Mouse (Mus musculus): Measurements from ENCODE around the gene Zfand6. TPM values are rescaled to one million over a fixed set of nuclear protein-coding genes. Genes with fewer than 3 reads are reported as not detected.

Gene Zfand6
- polyA plus RNA-seq, 1 experiment from 2014 or later, result 185 TPM

- Histone ChIP-seq H3K9me3 (replicated peaks) (no peaks in the 10 kb centered on the region), H3K27ac (no peak overlapping the region), H3K36me3 (no peaks in the 10 kb centered on the region), H3K4me1 (peaks cover 11% of the 10 kb centered on the region), H3K4me3 (no peak overlapping the region), H3K27me3 (ENCODE audit: low read depth, poor library complexity, severe bottlenecking) (no peaks in the 10 kb centered on the region)
- 83% methylated on average over 1 of the region's 1 CpGs for WGBS
- no peak for DNase-seq (ENCODE audit: low spot score)
These were observed 8.2 kb downstream of the Zfand6 start for GRCm38 (mm10) chr7:84681558-84681957.

- DNase-seq (ENCODE audit: low spot score), result no peak
- Histone ChIP-seq H3K27me3 (ENCODE audit: low read depth, poor library complexity, severe bottlenecking) (no peaks in the 10 kb centered on the region), H3K36me3 (no peaks in the 10 kb centered on the region), H3K4me1 (peaks cover 11% of the 10 kb centered on the region), H3K9me3 (replicated peaks) (no peaks in the 10 kb centered on the region), H3K27ac (no peak overlapping the region), H3K4me3 (no peak overlapping the region)
These were observed 8.8 kb downstream of the Zfand6 start for GRCm38 (mm10) chr7:84680931-84681330.

- Histone ChIP-seq H3K4me3 (peak overlapping the region; percentile 54), H3K9me3 (replicated peaks) (no peaks in the 10 kb centered on the region), H3K36me3 (no peaks in the 10 kb centered on the region), H3K4me1 (peaks cover 11% of the 10 kb centered on the region), H3K27ac (peak overlapping the region; percentile 78), H3K27me3 (ENCODE audit: low read depth, poor library complexity, severe bottlenecking) (no peaks in the 10 kb centered on the region)
- 50% methylated on average over 2 of the region's 2 CpGs for WGBS
- DNase-seq (ENCODE audit: low spot score), result no peak
These were observed 9.7 kb downstream of the Zfand6 start for GRCm38 (mm10) chr7:84680092-84680491.

GRCm38 (mm10) chr7:84679264-84679663, 10.5 kb downstream of the Zfand6 start:
- peak overlapping the region; percentile 78 for H3K27ac ChIP-seq
- peaks cover 11% of the 10 kb centered on the region for H3K4me1 ChIP-seq
- H3K4me3 ChIP-seq, result peak overlapping the region; percentile 54

GRCm38 (mm10) chr7:84673103-84673502, 16.7 kb downstream of the Zfand6 start:
- no peak overlapping the region for H3K4me3 ChIP-seq
- DNase-seq (ENCODE audit: low spot score), result no peak
- H3K9me3 ChIP-seq (replicated peaks), result no peaks in the 10 kb centered on the region
- H3K36me3 ChIP-seq, result no peaks in the 10 kb centered on the region
- H3K27ac ChIP-seq, result no peak overlapping the region
- H3K27me3 ChIP-seq (ENCODE audit: low read depth, poor library complexity, severe bottlenecking), result no peaks in the 10 kb centered on the region
- WGBS, result 83% methylated on average over 1 of the region's 1 CpGs
- peaks cover 9% of the 10 kb centered on the region; the same call in 1 of the 2 replicates for H3K4me1 ChIP-seq

More at GRCm38 (mm10) chr7:84679264-84679663, 10.5 kb downstream of the Zfand6 start:
- Histone ChIP-seq H3K27me3 (ENCODE audit: low read depth, poor library complexity, severe bottlenecking) (no peaks in the 10 kb centered on the region), H3K9me3 (replicated peaks) (no peaks in the 10 kb centered on the region), H3K36me3 (no peaks in the 10 kb centered on the region)
- 2% methylated on average over 4 of the region's 4 CpGs for WGBS
- DNase-seq (ENCODE audit: low spot score), result peak; percentile 39

GRCm38 (mm10) chr7:84669554-84670152, 20.1 kb downstream of the Zfand6 start:
- no peaks in the 10 kb centered on the region for H3K9me3 ChIP-seq (replicated peaks)
- H3K4me1 ChIP-seq, result peaks cover 8% of the 10 kb centered on the region; the same call in 1 of the 2 replicates
- H3K27ac ChIP-seq, result no peak overlapping the region
- no peak for DNase-seq (ENCODE audit: low spot score)
- H3K36me3 ChIP-seq, result no peaks in the 10 kb centered on the region
- no peak overlapping the region for H3K4me3 ChIP-seq
- H3K27me3 ChIP-seq (ENCODE audit: low read depth, poor library complexity, severe bottlenecking), result no peaks in the 10 kb centered on the region
- WGBS, result 67% methylated on average over 1 of the region's 1 CpGs

- no peak overlapping the region for H3K27ac ChIP-seq
- 91% methylated on average over 5 of the region's 5 CpGs for WGBS
- no peaks in the 10 kb centered on the region for H3K36me3 ChIP-seq
- no peak overlapping the region for H3K4me3 ChIP-seq
- no peaks in the 10 kb centered on the region for H3K27me3 ChIP-seq (ENCODE audit: low read depth, poor library complexity, severe bottlenecking)
- H3K9me3 ChIP-seq (replicated peaks), result no peaks in the 10 kb centered on the region
- no peak for DNase-seq (ENCODE audit: low spot score)
- H3K4me1 ChIP-seq, result peaks cover 8% of the 10 kb centered on the region; the same call in 1 of the 2 replicates
These were observed 21.8 kb downstream of the Zfand6 start for GRCm38 (mm10) chr7:84667946-84668345.

- no peaks in the 10 kb centered on the region for H3K9me3 ChIP-seq (replicated peaks)
- no peak for DNase-seq (ENCODE audit: low spot score)
- H3K36me3 ChIP-seq, result 0 out of 2 replicates have a peak, but pooled peaks cover 1% of the 10 kb centered on the region
- WGBS, result 88% methylated on average over 2 of the region's 2 CpGs
- no peak overlapping the region for H3K27ac ChIP-seq
- no peaks in the 10 kb centered on the region for H3K4me1 ChIP-seq
- H3K27me3 ChIP-seq (ENCODE audit: low read depth, poor library complexity, severe bottlenecking), result no peaks in the 10 kb centered on the region
- no peak overlapping the region for H3K4me3 ChIP-seq
These were observed 37.0 kb downstream of the Zfand6 start for GRCm38 (mm10) chr7:84652740-84653139.

GRCm38 (mm10) chr7:84651987-84652321, 37.8 kb downstream of the Zfand6 start:
- H3K4me1 ChIP-seq, result no peaks in the 10 kb centered on the region
- H3K4me3 ChIP-seq, result no peak overlapping the region
- H3K36me3 ChIP-seq, result peaks cover 9% of the 10 kb centered on the region; the same call in 1 of the 2 replicates
- H3K27ac ChIP-seq, result no peak overlapping the region
- WGBS, result 79% methylated on average over 2 of the region's 2 CpGs
- DNase-seq (ENCODE audit: low spot score), result no peak
- no peaks in the 10 kb centered on the region for H3K27me3 ChIP-seq (ENCODE audit: low read depth, poor library complexity, severe bottlenecking)
- no peaks in the 10 kb centered on the region for H3K9me3 ChIP-seq (replicated peaks)

- WGBS, result 100% methylated on average over 4 of the region's 4 CpGs
These were observed 38.3 kb downstream of the Zfand6 start for GRCm38 (mm10) chr7:84651303-84651986.

GRCm38 (mm10) chr7:84649016-84649415, 40.7 kb downstream of the Zfand6 start:
- H3K36me3 ChIP-seq, result peaks cover 9% of the 10 kb centered on the region; the same call in 1 of the 2 replicates
- no peaks in the 10 kb centered on the region for H3K9me3 ChIP-seq (replicated peaks)
- WGBS, result 95% methylated on average over 2 of the region's 2 CpGs
- H3K4me1 ChIP-seq, result no peaks in the 10 kb centered on the region
- H3K27me3 ChIP-seq (ENCODE audit: low read depth, poor library complexity, severe bottlenecking), result no peaks in the 10 kb centered on the region
- no peak for DNase-seq (ENCODE audit: low spot score)
- no peak overlapping the region for H3K4me3 ChIP-seq
- no peak overlapping the region for H3K27ac ChIP-seq

More at GRCm38 (mm10) chr7:84651303-84651986, 38.3 kb downstream of the Zfand6 start:
- Histone ChIP-seq H3K27ac (no peak overlapping the region), H3K9me3 (replicated peaks) (no peaks in the 10 kb centered on the region), H3K36me3 (peaks cover 9% of the 10 kb centered on the region; the same call in 1 of the 2 replicates), H3K4me3 (no peak overlapping the region), H3K4me1 (no peaks in the 10 kb centered on the region), H3K27me3 (ENCODE audit: low read depth, poor library complexity, severe bottlenecking) (no peaks in the 10 kb centered on the region)
- DNase-seq (ENCODE audit: low spot score), result no peak

GRCm38 (mm10) chr7:84646256-84646655, 43.5 kb downstream of the Zfand6 start:
- H3K27ac ChIP-seq, result no peak overlapping the region
- H3K4me1 ChIP-seq, result peaks cover 5% of the 10 kb centered on the region; the same call in 1 of the 2 replicates
- H3K36me3 ChIP-seq, result peaks cover 9% of the 10 kb centered on the region; the same call in 1 of the 2 replicates
- no peak overlapping the region for H3K4me3 ChIP-seq
- WGBS, result 86% methylated on average over 1 of the region's 1 CpGs
- H3K27me3 ChIP-seq (ENCODE audit: low read depth, poor library complexity, severe bottlenecking), result no peaks in the 10 kb centered on the region
- no peaks in the 10 kb centered on the region for H3K9me3 ChIP-seq (replicated peaks)
- DNase-seq (ENCODE audit: low spot score), result no peak

GRCm38 (mm10) chr7:84643270-84643998, 46.3 kb downstream of the Zfand6 start:
- no peak overlapping the region for H3K4me3 ChIP-seq
- peaks cover 9% of the 10 kb centered on the region; the same call in 1 of the 2 replicates for H3K36me3 ChIP-seq
- 92% methylated on average over 6 of the region's 6 CpGs for WGBS
- no peak overlapping the region for H3K27ac ChIP-seq
- no peaks in the 10 kb centered on the region for H3K27me3 ChIP-seq (ENCODE audit: low read depth, poor library complexity, severe bottlenecking)
- no peak for DNase-seq (ENCODE audit: low spot score)
- no peaks in the 10 kb centered on the region for H3K9me3 ChIP-seq (replicated peaks)
- H3K4me1 ChIP-seq, result peaks cover 5% of the 10 kb centered on the region; the same call in 1 of the 2 replicates
